Mouse (Mus musculus) Patski (cell line): Measurements from ENCODE around the gene Tuba1b. TPM values are rescaled to one million over a fixed set of nuclear protein-coding genes. Genes with fewer than 3 reads are reported as not detected.

Experiments
- ATAC-seq: fragments of 100-300 bp; one replicate; pipeline ENCODE4 v1.8.0; 2021
- CTCF ChIA-PET: fragments of 350-600 bp; sonication (Branson Sonifier 250); formaldehyde crosslinking; loops from one replicate; lab custom pipeline; 2022; ENCODE audit warnings: inconsistent platforms; lab: Charles Lee
- POLR2A ChIA-PET: fragments of 350-600 bp; sonication (Branson Sonifier 250); formaldehyde crosslinking; loops from one replicate; lab custom pipeline; 2022; ENCODE audit warnings: antibody characterized with exemption, inconsistent platforms; lab: Charles Lee
- DNase-seq: peaks from one replicate; pipeline ENCODE4 v3.0.0-alpha.2; 2011; ENCODE audit warnings: low read depth, low spot score
- H3K27me3 ChIP-seq: fragments of 371-371 bp; one replicate; pipeline ENCODE4 v1.5.1; 2021
- CTCF ChIP-seq: fragments of 100-300 bp; IDR thresholded peaks from one replicate; pipeline ENCODE4 v1.5.1; 2021
- in situ Hi-C: fragments of 300-500 bp; cut with MboI; formaldehyde crosslinking; loops from 3 replicates; pipeline ENCODE4 v1.11.1; 2018; ENCODE audit warnings: low pct_unique_long_range_greater_than_20kb, mixed read lengths
- polyA plus RNA-seq: library from polyadenylated mRNA; unstranded; gene quantifications from one replicate; pipeline ENCODE4 v1.2.3, GENCODE M21; 2021

Gene Tuba1b
- polyA plus RNA-seq, 1 experiment from 2014 or later = 921 TPM

- ChIA-PET POLR2A (interaction anchor here (0.8 kb wide), 1 partner anchor 48 kb away, joined by 3 read pairs; no protein-coding TSS in a partner anchor), CTCF (interaction anchor here (1.0 to 2.3 kb wide), 3 partner anchors 10 to 24 kb away, joined by 4 to 11 read pairs (median 11); no protein-coding TSS in a partner anchor)
- in situ Hi-C loops = no loop called here
- ATAC-seq (no peak), DNase-seq (no peak)
- no peaks in the 10 kb centered on the region for H3K27me3 ChIP-seq
- TF ChIP-seq CTCF = no peak
These were observed 29.7 kb downstream of the Tuba1b start for GRCm38 (mm10) chr15:98904692-98905091.

DNA sequence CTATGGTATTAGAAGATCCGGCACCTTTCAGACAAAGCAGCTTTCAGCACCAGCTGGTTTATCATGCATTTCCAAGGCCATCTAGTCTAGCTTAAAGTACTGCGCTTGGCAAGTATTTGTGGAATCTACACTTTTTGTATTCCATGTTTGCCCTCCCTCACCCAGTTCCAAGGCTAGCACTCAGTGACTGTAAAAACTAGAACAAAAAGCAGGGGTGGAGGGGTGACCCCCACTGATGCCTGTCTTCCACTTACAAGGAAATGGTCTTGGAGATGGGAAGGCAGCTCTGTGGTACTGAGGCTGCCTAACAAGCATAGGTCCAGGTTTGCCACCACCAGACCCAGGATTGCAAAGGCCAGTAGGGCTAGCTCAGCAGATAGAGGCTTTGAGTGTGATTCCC is 31.8 kb downstream of the Tuba1b start:
- POLR2A ChIA-PET = no interaction called here
- CTCF ChIA-PET = interaction anchor here (0.8 to 1.4 kb wide), 4 partner anchors 13 to 99 kb away, joined by 3 read pairs; no protein-coding TSS in a partner anchor
- no peak for DNase-seq
- no peaks in the 10 kb centered on the region for H3K27me3 ChIP-seq
- no peak for ATAC-seq
- no peak for TF ChIP-seq CTCF
- in situ Hi-C loops = no loop called here

DNA sequence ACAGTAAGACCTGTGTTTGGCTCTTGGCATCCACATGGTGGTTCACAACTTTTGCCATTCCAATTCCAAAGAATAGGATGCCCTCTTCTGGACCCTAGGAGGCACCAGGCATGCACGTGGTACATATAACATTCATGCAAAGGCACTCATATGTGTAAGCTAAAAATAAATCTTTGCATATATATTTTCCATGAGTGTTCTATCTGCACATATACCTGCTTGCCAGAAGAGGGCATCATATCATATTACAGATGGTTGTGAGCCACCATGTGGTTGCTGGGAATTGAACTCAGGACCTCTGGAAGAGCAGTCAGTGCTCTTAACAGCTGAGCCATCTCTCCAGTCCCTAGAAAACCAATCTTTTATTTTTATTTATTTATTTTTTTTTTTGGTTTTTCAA is 32.8 kb downstream of the Tuba1b start:
- no peak for TF ChIP-seq CTCF
- DNase-seq = no peak
- CTCF ChIA-PET = interaction anchor here (1.0 to 1.4 kb wide), 4 partner anchors 10 to 100 kb away, joined by 3 to 10 read pairs (median 4); no protein-coding TSS in a partner anchor
- POLR2A ChIA-PET = interaction anchor here (1.4 kb wide), 1 partner anchor 14 kb away, joined by 3 read pairs; no protein-coding TSS in a partner anchor
- in situ Hi-C loops = no loop called here
- H3K27me3 ChIP-seq = no peaks in the 10 kb centered on the region
- ATAC-seq = no peak

GRCm38 (mm10) chr15:98897928-98898800 is 36.2 kb downstream of the Tuba1b start, which contains the start of gene Dhh:
Gene Dhh (minus strand): TSS chr15:98898540.
- in situ Hi-C loops = no loop called here
- no peaks in the 10 kb centered on the region for H3K27me3 ChIP-seq
- ChIA-PET CTCF (no interaction called here), POLR2A (no interaction called here)
- no peak for TF ChIP-seq CTCF
- DNase-seq (no peak), ATAC-seq (no peak)

DNA sequence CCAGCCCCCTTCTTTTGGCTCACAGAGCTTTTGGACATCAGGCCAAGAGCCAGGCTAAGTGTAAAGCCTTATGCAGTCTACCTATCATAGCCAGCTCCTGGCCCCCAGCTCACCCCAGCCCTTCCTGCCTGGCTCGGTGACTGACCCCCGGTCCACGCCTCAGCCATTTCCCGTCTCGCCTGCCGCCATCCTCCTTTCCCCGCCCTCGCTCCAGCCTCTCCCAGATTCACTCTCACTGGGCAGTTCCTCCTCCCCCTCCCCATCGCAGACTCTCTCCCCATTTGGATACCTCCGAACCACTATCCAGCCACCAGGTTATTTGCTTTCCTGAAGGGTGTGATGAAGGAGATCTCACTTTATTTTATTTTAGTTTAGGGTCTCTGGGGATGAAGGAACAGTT is 36.9 kb downstream of the Tuba1b start:
- ChIA-PET POLR2A (no interaction called here), CTCF (no interaction called here)
- in situ Hi-C loops = no loop called here
- no peak for DNase-seq
- H3K27me3 ChIP-seq = no peaks in the 10 kb centered on the region
- ATAC-seq = no peak
- no peak for TF ChIP-seq CTCF

GRCm38 (mm10) chr15:98895635-98896589 is 38.5 kb downstream of the Tuba1b start:
- no peaks in the 10 kb centered on the region for H3K27me3 ChIP-seq
- TF ChIP-seq CTCF = no peak
- POLR2A ChIA-PET = no interaction called here
- ATAC-seq (no peak), DNase-seq (no peak)
- CTCF ChIA-PET = no interaction called here
- in situ Hi-C loops = no loop called here

DNA sequence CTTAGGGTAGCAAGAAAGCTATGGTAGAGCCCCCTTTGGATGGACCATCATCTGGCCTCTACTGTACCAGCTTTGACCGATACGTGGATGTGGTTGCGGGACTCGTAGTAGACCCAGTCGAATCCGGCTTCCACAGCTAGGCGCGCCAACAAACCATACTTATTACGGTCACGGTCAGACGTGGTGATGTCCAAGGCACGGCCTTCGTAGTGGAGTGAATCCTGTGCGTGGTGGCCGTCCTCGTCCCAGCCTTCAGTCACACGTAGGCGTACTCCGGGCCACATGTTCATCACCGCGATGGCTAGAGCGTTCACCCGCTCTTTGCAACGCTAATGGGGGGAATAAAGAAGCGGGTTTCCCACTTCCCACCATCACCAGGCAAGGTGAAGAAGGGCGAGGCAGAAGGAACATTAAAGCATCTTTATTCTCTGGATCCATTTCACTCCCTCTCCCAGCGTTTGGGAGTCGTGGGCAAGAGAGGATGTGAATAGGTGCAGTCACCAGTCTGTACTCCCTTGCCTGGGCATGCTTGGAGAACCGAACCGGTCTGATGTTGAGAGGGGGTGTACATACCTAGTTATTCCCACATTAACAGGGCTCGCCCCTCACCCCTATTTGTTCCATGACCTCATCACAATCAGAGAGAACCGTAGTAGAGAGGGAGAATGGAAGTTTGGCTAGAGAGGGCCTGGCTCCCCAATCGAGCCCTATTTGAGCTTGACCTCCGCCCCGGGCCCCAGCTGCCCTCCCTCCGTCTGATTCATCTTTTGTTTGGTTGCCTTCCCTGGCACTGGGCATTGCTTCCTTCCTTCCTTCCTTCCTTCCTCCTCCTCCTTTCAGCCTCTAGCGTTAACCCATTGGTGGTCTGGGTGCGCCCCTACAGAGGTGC is 39.4 kb downstream of the Tuba1b start:
- no peak for DNase-seq
- TF ChIP-seq CTCF = no peak
- H3K27me3 ChIP-seq = no peaks in the 10 kb centered on the region
- POLR2A ChIA-PET = no interaction called here
- in situ Hi-C loops = no loop called here
- ATAC-seq = no peak
- CTCF ChIA-PET = no interaction called here

GRCm38 (mm10) chr15:98893940-98894745 is 40.2 kb downstream of the Tuba1b start, which contains the start of gene Rhebl1:
Gene Rhebl1 (minus strand): TSS chr15:98894540.
- CTCF ChIA-PET = interaction anchor here (0.9 to 1.2 kb wide), 3 partner anchors 14 to 35 kb away, joined by 3 to 4 read pairs (median 3); no protein-coding TSS in a partner anchor
- H3K27me3 ChIP-seq = no peaks in the 10 kb centered on the region
- no peak for TF ChIP-seq CTCF

DNA sequence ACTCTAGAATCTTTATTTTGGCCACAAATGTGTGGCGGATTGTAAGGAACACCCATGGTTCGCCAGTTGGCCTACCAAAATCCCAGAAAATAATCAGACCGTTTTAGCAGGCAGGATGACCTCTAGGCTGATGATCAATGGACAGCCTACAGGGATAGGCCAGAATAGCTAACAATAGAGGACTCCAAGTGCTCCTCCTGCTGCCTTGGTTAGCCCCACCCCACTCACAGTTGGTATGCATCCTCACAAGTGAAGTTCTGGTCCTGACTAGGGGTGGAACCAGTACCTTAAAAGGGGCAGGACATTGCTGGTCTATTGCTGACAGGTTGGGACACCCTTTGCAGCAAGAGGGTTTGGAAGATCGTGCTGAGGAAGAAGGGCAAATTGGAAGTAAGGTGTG is 41.3 kb downstream of the Tuba1b start:
- H3K27me3 ChIP-seq = no peaks in the 10 kb centered on the region
- ATAC-seq = no peak
- DNase-seq = no peak
- TF ChIP-seq CTCF = no peak
- POLR2A ChIA-PET = no interaction called here
- CTCF ChIA-PET = interaction anchor here (0.9 to 2.9 kb wide), 7 partner anchors 12 to 132 kb away, joined by 3 to 36 read pairs (median 6); no protein-coding TSS in a partner anchor
- in situ Hi-C loops = no loop called here

More at GRCm38 (mm10) chr15:98893940-98894745, 40.2 kb downstream of the Tuba1b start, which contains the start of gene Rhebl1:
- POLR2A ChIA-PET = no interaction called here
- ATAC-seq (no peak), DNase-seq (no peak)
- in situ Hi-C loops = no loop called here
